Mouse (Mus musculus) small intestine, adult 2 months (tissue): ENCODE results near the gene Foxn3.

Experiments
- CTCF ChIP-seq: fragments of 200-500 bp; IDR thresholded peaks from 2 replicates; pipeline ENCODE4 v1.5.1; 2012; ENCODE audit warnings: low read depth, mild to moderate bottlenecking, control low read depth, inconsistent platforms, low read length, moderate library complexity, mixed read lengths; ENCODE audit not compliant: insufficient replicate concordance, insufficient read length; ENCODE audit errors: extremely low read depth
- POLR2A ChIP-seq: fragments of 200-500 bp; IDR thresholded peaks from 2 replicates; pipeline ENCODE4 v1.6.1; 2012; ENCODE audit warnings: low read depth, mild to moderate bottlenecking, control low read depth, inconsistent platforms, low read length, moderate library complexity

DNA sequence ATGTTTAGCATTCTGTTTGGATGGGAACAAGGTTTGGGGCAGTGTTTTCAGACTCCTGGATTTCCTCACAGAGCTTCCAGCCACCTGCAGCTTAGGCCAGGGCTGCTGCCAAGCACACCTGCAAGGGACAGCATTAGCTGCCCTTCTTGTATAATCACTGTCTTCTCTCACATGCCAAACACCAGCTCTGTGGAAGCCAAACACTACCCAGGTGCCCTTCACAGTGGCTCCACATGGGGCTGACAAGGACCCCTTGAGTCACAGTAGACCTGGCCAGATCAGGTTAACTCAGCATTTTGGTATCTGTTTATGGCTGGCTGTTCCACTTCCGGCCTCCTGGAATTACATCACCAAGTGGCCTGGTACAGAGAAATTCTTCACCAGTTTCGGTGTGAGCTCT lies 224.6 kb downstream of the Foxn3 start:
- TF ChIP-seq CTCF = no peak
- TF ChIP-seq POLR2A = no peak
